Mouse (Mus musculus): ENCODE measurements at regions not wholly inside any gene's neighbourhood (a gene's known extent, or its start where the extent isn't known, plus 50 kb on each side); places are given as distances from the start of the nearest gene placed in this dataset.
A peak's percentile ranks its signal among the peaks of the same experiment; 100 is the strongest.

DNA sequence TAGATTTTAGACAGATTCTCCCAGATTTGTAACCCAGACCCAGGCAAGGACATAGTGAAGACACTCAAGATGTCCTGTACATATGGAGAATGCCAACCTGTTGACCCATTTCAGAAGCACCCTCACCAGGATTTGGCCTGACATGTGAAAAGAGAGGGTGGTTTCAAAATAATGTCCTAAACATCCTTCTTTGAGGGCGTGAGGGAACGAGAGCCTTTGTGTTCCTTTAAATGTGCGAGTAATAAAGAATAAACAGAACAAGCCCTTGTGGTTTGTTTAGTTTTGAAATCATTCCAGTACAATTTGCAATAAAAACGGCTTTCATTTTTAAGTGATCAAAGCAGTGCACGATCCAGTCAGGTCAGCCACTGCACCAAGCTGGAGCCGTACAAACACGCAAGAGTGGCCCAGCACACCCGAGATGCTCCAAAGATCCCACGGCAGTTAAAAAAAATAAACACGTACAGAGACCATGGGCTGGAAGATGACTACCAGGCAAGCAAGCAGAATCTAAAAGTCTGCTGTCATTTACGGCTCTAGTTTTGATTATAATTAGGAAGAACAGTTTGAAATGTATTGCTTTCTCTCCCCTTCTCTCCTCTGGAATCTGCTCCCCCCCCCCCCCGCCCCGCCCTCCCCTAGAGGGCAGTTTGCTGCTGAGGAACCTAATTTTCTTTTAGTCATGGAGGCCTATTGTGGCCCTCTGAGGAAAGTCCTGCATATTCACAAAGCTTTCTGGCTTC is 72.4 kb upstream of the Tle4 start:
- no peaks in the 10 kb centered on the region for H3K27me3 ChIP-seq
- H3K4me1 ChIP-seq: peaks cover 14% of the 10 kb centered on the region
- 0 out of 2 replicates have a peak overlapping the region, but pooled peaks have one; percentile 37 for H3K9ac ChIP-seq
- H3K4me3 ChIP-seq: peak overlapping the region; percentile 14; the same call in 1 of the 2 replicates
- ATAC-seq (ENCODE audit: insufficient number of reproducible peaks, insufficient read depth, low FRiP score, low TSS enrichment, low read depth): no peak
- WGBS: 10% methylated on average over 12 of the region's 13 CpGs
- H3K9me3 ChIP-seq: no peaks in the 10 kb centered on the region
- no peak overlapping the region for H3K27ac ChIP-seq
- no peaks in the 10 kb centered on the region for H3K36me3 ChIP-seq
- peak overlapping the region; percentile 44 for H3K4me2 ChIP-seq

GRCm38 (mm10) chr19:14668512-14669181 is 70.8 kb upstream of the Tle4 start:
- 0 out of 2 replicates have a peak, but pooled peaks cover 4% of the 10 kb centered on the region for H3K27me3 ChIP-seq
- no peak overlapping the region for H3K4me2 ChIP-seq
- H3K4me1 ChIP-seq: peaks cover 14% of the 10 kb centered on the region
- H3K36me3 ChIP-seq: no peaks in the 10 kb centered on the region
- no peak overlapping the region for H3K27ac ChIP-seq
- H3K9me3 ChIP-seq: no peaks in the 10 kb centered on the region
- WGBS: 78% methylated on average over 4 of the region's 4 CpGs
- no peak overlapping the region for H3K9ac ChIP-seq
- no peak for ATAC-seq (ENCODE audit: insufficient number of reproducible peaks, insufficient read depth, low FRiP score, low TSS enrichment, low read depth)
- H3K4me3 ChIP-seq: no peak overlapping the region

DNA sequence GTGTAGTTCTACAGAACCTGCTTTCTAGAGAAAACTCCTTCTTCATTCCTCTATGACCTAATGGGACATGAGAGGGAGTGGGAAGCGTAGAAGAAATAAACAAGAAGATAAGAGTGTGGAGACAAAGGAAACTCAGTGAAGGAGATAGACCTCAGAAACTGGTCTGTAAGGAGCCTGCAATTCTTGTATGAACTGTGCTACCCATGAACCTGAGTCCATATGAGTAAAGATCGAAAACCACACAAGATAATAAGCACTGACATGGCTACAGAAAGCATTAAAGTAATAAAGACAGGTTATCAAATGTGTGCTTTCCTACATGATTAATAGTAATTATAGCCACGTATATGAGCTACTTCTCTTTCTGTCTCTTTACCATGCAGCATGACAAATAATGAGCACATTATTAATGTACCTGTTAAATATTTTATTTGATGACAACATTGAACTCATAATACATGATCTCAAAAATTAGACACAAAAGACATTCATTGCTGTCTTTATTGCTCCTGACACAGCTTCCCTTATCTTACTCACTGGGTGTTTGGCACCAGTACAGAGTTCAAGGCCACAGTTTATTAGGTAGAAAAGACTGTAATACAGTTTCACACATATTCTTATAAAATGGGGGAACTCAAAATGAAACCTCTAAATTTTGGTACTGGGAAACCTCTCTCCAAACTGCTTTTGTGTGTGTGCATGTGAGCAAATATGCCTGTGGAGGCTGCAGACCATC is 67.0 kb upstream of the Tle4 start:
- no peaks in the 10 kb centered on the region for H3K9me3 ChIP-seq
- no peaks in the 10 kb centered on the region for H3K36me3 ChIP-seq
- H3K27me3 ChIP-seq: 0 out of 2 replicates have a peak, but pooled peaks cover 4% of the 10 kb centered on the region
- WGBS: 84% methylated on average over 3 of the region's 3 CpGs
- ATAC-seq (ENCODE audit: insufficient number of reproducible peaks, insufficient read depth, low FRiP score, low TSS enrichment, low read depth): no peak
- no peak overlapping the region for H3K27ac ChIP-seq
- H3K9ac ChIP-seq: no peak overlapping the region
- peaks cover under 1% of the 10 kb centered on the region; the same call in 1 of the 2 replicates for H3K4me1 ChIP-seq
- no peak overlapping the region for H3K4me3 ChIP-seq
- no peak overlapping the region for H3K4me2 ChIP-seq

GRCm38 (mm10) chr19:14664096-14664586 is 66.3 kb upstream of the Tle4 start:
- ATAC-seq (ENCODE audit: insufficient number of reproducible peaks, insufficient read depth, low FRiP score, low TSS enrichment, low read depth): no peak
- H3K36me3 ChIP-seq: no peaks in the 10 kb centered on the region
- H3K27me3 ChIP-seq: 0 out of 2 replicates have a peak, but pooled peaks cover 4% of the 10 kb centered on the region
- no peak overlapping the region for H3K4me3 ChIP-seq
- 60% methylated on average over 2 of the region's 2 CpGs for WGBS
- H3K9me3 ChIP-seq: no peaks in the 10 kb centered on the region
- no peak overlapping the region for H3K4me2 ChIP-seq
- H3K9ac ChIP-seq: no peak overlapping the region
- H3K27ac ChIP-seq: no peak overlapping the region
- H3K4me1 ChIP-seq: no peaks in the 10 kb centered on the region; the same call in 1 of the 2 replicates

- H3K9me3 ChIP-seq: no peaks in the 10 kb centered on the region
- H3K27me3 ChIP-seq: 0 out of 2 replicates have a peak, but pooled peaks cover 4% of the 10 kb centered on the region
- H3K9ac ChIP-seq: no peak overlapping the region
- H3K4me3 ChIP-seq: no peak overlapping the region
- no peaks in the 10 kb centered on the region; the same call in 1 of the 2 replicates for H3K4me1 ChIP-seq
- no peak overlapping the region for H3K4me2 ChIP-seq
- ATAC-seq (ENCODE audit: insufficient number of reproducible peaks, insufficient read depth, low FRiP score, low TSS enrichment, low read depth): no peak
- 73% methylated on average over 4 of the region's 4 CpGs for WGBS
- H3K36me3 ChIP-seq: no peaks in the 10 kb centered on the region
- H3K27ac ChIP-seq: no peak overlapping the region
These were observed 65.5 kb upstream of the Tle4 start for GRCm38 (mm10) chr19:14663350-14663749.

DNA sequence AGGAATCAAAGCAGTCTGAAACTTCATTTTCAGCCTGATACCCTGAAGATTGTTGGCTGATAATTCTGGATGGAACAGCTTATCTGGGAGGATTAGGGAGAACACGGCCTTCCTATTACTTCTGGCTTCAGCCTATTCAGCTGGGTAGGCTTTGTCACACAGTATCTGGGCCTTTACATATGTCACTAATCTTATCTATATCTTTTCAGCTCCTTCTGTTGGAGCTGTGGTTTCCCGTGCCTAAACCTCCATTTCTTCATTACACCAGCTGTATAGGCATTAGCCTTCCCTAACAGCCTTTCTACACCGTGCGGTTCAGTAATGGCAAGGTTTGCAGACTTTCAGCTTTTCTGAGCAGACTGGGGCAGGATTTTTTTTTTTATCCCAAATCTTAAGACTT is 61.9 kb upstream of the Tle4 start:
- ATAC-seq (ENCODE audit: insufficient number of reproducible peaks, insufficient read depth, low FRiP score, low TSS enrichment, low read depth): no peak
- Histone ChIP-seq H3K36me3 (no peaks in the 10 kb centered on the region), H3K4me1 (no peaks in the 10 kb centered on the region; the same call in 1 of the 2 replicates), H3K9ac (no peak overlapping the region), H3K27me3 (0 out of 2 replicates have a peak, but pooled peaks cover 4% of the 10 kb centered on the region), H3K4me2 (no peak overlapping the region), H3K4me3 (no peak overlapping the region), H3K27ac (no peak overlapping the region), H3K9me3 (no peaks in the 10 kb centered on the region)
- 62% methylated on average over 4 of the region's 4 CpGs for WGBS

GRCm38 (mm10) chr19:14658479-14658878 is 60.6 kb upstream of the Tle4 start:
- H3K4me1 ChIP-seq: no peaks in the 10 kb centered on the region
- no peaks in the 10 kb centered on the region for H3K36me3 ChIP-seq
- no peaks in the 10 kb centered on the region for H3K9me3 ChIP-seq
- no peak overlapping the region for H3K4me3 ChIP-seq
- no peak overlapping the region for H3K4me2 ChIP-seq
- WGBS: 97% methylated on average over 2 of the region's 2 CpGs
- no peaks in the 10 kb centered on the region for H3K27me3 ChIP-seq
- H3K9ac ChIP-seq: no peak overlapping the region
- H3K27ac ChIP-seq: no peak overlapping the region
- ATAC-seq (ENCODE audit: insufficient number of reproducible peaks, insufficient read depth, low FRiP score, low TSS enrichment, low read depth): no peak

DNA sequence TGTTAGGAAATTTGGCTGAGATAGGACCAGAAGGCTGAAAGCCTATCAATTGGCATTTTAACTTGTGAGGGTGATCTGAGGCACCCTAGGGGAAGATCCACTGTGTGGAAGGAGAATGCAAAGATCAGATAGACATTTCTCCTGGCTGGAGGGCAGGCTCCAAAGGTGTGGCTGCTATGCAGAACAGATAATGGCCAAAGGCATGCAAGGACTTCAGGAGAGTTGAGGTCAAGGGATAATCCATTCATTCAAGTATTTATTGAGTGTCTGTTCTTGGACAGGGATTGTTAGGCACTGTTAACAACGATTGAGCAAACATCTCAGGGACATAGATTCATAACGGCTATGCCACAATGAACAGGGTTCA is 58.2 kb upstream of the Tle4 start:
- no peaks in the 10 kb centered on the region for H3K4me1 ChIP-seq
- no peaks in the 10 kb centered on the region for H3K36me3 ChIP-seq
- no peak overlapping the region for H3K4me3 ChIP-seq
- H3K9me3 ChIP-seq: no peaks in the 10 kb centered on the region
- no peak overlapping the region for H3K9ac ChIP-seq
- no peaks in the 10 kb centered on the region for H3K27me3 ChIP-seq
- H3K27ac ChIP-seq: no peak overlapping the region
- WGBS: 71% methylated on average over 2 of the region's 2 CpGs
- no peak for ATAC-seq (ENCODE audit: insufficient number of reproducible peaks, insufficient read depth, low FRiP score, low TSS enrichment, low read depth)
- no peak overlapping the region for H3K4me2 ChIP-seq

- 75% methylated on average over 5 of the region's 5 CpGs for WGBS
These were observed 57.6 kb upstream of the Tle4 start for GRCm38 (mm10) chr19:14655302-14656021.

More at GRCm38 (mm10) chr19:14655302-14656021, 57.6 kb upstream of the Tle4 start:
- no peaks in the 10 kb centered on the region for H3K4me1 ChIP-seq
- no peak overlapping the region for H3K4me2 ChIP-seq
- no peaks in the 10 kb centered on the region for H3K27me3 ChIP-seq
- no peak overlapping the region for H3K4me3 ChIP-seq
- H3K9me3 ChIP-seq: no peaks in the 10 kb centered on the region
- no peak for ATAC-seq (ENCODE audit: insufficient number of reproducible peaks, insufficient read depth, low FRiP score, low TSS enrichment, low read depth)
- H3K36me3 ChIP-seq: no peaks in the 10 kb centered on the region
- H3K9ac ChIP-seq: no peak overlapping the region
- H3K27ac ChIP-seq: no peak overlapping the region
